Mouse (Mus musculus) erythroblast, embryonic 14.5 days (primary cell): ENCODE results near the gene Baz2b. TPM values are rescaled to one million over a fixed set of nuclear protein-coding genes. Genes with fewer than 3 reads are reported as not detected.

Experiments
- H3K27me3 ChIP-seq: 2 replicates; pipeline ENCODE4 v1.6.1; 2012; ENCODE audit warnings: inconsistent platforms; ENCODE audit not compliant: control insufficient read depth
- H3K36me3 ChIP-seq: 2 replicates; pipeline ENCODE4 v1.6.1; 2012; ENCODE audit warnings: mild to moderate bottlenecking, inconsistent platforms; ENCODE audit not compliant: control insufficient read depth
- H3K4me1 ChIP-seq: 2 replicates; pipeline ENCODE4 v1.6.1; 2012; ENCODE audit warnings: inconsistent platforms; ENCODE audit not compliant: control insufficient read depth
- H3K4me3 ChIP-seq: replicated peaks from 2 replicates; pipeline ENCODE3; 2012; ENCODE audit warnings: moderate library complexity, mild to moderate bottlenecking, inconsistent platforms
- H3K9me3 ChIP-seq: 2 replicates; pipeline ENCODE4 v1.6.1; 2012; ENCODE audit warnings: low read length, inconsistent platforms, mixed read lengths; ENCODE audit not compliant: control insufficient read depth
- GATA1 ChIP-seq: IDR thresholded peaks from 2 replicates; pipeline ENCODE4 v1.6.1; 2012; ENCODE audit warnings: low read length, inconsistent platforms, mixed read lengths
- TAL1 ChIP-seq: IDR thresholded peaks from 3 replicates; pipeline ENCODE4 v1.6.1; 2012; ENCODE audit warnings: low read length, inconsistent platforms, mixed read lengths
- polyA plus RNA-seq: library from polyadenylated mRNA; stranded (reverse); fragments of >175 nt; gene quantifications from 2 replicates; pipeline ENCODE4 v1.2.3, GENCODE M21; 2012

Gene Baz2b
- polyA plus RNA-seq, 1 experiment = 1.8 TPM

DNA sequence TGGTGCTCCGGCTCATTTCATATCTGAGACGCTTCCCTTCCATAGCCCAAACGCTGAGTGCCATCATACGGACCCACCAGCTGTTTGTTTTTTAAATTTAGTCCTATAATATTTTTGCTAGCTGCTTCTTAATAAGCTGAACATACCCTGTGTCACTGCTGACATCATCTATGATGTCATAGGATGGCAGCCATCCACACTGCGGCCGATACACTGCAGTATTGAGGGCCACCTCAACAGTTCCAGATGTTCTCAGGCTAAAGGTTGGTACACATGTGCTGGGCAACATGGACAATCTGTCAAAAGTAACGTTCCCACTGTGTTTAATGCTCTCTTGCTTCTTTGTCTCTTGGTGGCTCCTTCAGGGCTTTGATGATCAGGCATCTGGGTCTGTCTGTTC, 185.9 kb downstream of the Baz2b start:
- Histone ChIP-seq H3K9me3 (no peaks in the 10 kb centered on the region), H3K4me3 (no peak overlapping the region), H3K36me3 (no peaks in the 10 kb centered on the region; the same call in 1 of the 2 replicates), H3K4me1 (no peaks in the 10 kb centered on the region; the same call in none of the 2 replicates), H3K27me3 (no peaks in the 10 kb centered on the region)
- TF ChIP-seq TAL1 (no peak), GATA1 (no peak)

GRCm38 (mm10) chr2:60021556-60021955, 188.1 kb downstream of the Baz2b start:
- Histone ChIP-seq H3K27me3 (no peaks in the 10 kb centered on the region), H3K4me1 (no peaks in the 10 kb centered on the region; the same call in none of the 2 replicates), H3K4me3 (no peak overlapping the region), H3K9me3 (no peaks in the 10 kb centered on the region), H3K36me3 (no peaks in the 10 kb centered on the region; the same call in 1 of the 2 replicates)
- TF ChIP-seq TAL1 (no peak), GATA1 (no peak)

DNA sequence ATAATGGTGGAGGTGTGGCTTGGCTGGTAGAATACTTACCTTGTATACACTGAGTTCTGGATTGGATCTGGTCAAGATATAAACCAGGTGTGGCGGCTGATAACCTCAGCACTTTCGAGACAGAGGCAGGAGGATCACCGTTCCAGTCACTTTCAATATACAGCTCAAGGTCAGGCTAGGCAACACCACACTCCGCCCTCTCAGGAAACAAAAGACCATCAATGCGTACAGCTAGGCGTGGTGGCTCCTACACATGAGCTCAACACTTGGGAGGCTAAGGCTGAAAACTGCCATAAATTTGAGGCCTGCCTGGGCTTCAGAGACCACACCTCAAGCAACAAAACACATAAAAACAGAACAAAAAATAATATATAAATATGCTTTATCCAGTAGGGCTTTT, 188.5 kb downstream of the Baz2b start:
- no peak for TF ChIP-seq GATA1
- TF ChIP-seq TAL1 = no peak
- no peaks in the 10 kb centered on the region for H3K9me3 ChIP-seq
- H3K27me3 ChIP-seq = no peaks in the 10 kb centered on the region

GRCm38 (mm10) chr2:60019546-60020250, 189.9 kb downstream of the Baz2b start:
- H3K9me3 ChIP-seq = no peaks in the 10 kb centered on the region
- H3K4me3 ChIP-seq = no peak overlapping the region
- no peaks in the 10 kb centered on the region for H3K27me3 ChIP-seq
- TF ChIP-seq GATA1 (no peak), TAL1 (no peak)
- no peaks in the 10 kb centered on the region; the same call in none of the 2 replicates for H3K4me1 ChIP-seq
- no peaks in the 10 kb centered on the region; the same call in 1 of the 2 replicates for H3K36me3 ChIP-seq

More for the DNA sequence above, 188.5 kb downstream of the Baz2b start:
- Histone ChIP-seq H3K36me3 (no peaks in the 10 kb centered on the region; the same call in 1 of the 2 replicates), H3K4me3 (no peak overlapping the region), H3K4me1 (no peaks in the 10 kb centered on the region; the same call in none of the 2 replicates)

- H3K36me3 ChIP-seq = no peaks in the 10 kb centered on the region; the same call in 1 of the 2 replicates
- H3K9me3 ChIP-seq = no peaks in the 10 kb centered on the region
- no peak overlapping the region for H3K4me3 ChIP-seq
- H3K27me3 ChIP-seq = no peaks in the 10 kb centered on the region
- H3K4me1 ChIP-seq = no peaks in the 10 kb centered on the region; the same call in none of the 2 replicates
- TF ChIP-seq GATA1 (no peak), TAL1 (no peak)
Measured at GRCm38 (mm10) chr2:60018875-60019501, 190.7 kb downstream of the Baz2b start.

DNA sequence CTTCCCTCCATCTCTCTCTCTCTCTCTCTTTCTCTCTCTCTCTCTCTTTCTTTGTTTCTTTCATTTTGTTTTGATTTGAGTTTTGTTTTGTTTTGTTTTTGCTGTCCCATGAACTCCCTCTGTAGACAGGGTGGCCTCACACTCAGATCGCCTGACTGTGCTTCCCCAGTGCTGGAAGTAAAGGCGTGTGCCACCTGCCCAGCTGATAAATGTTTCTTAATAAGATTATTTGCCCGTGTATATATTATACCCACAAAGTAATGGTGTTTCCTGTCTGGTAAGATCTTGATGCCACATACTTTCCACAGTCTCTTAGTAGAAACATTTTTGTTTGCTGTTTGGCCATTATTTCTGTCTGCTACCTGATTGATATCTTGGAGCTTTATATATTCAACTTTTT, 198.1 kb downstream of the Baz2b start:
- no peaks in the 10 kb centered on the region for H3K36me3 ChIP-seq
- TF ChIP-seq TAL1 (no peak), GATA1 (no peak)
- no peaks in the 10 kb centered on the region for H3K4me1 ChIP-seq

GRCm38 (mm10) chr2:60003665-60004045, 206.0 kb downstream of the Baz2b start:
- Histone ChIP-seq H3K4me1 (peaks cover 7% of the 10 kb centered on the region), H3K27me3 (no peaks in the 10 kb centered on the region), H3K4me3 (no peak overlapping the region), H3K36me3 (peaks cover 27% of the 10 kb centered on the region), H3K9me3 (no peaks in the 10 kb centered on the region)
- TF ChIP-seq GATA1 (no peak), TAL1 (no peak)

More for the DNA sequence above, 198.1 kb downstream of the Baz2b start:
- no peaks in the 10 kb centered on the region for H3K27me3 ChIP-seq
- no peaks in the 10 kb centered on the region for H3K9me3 ChIP-seq
- H3K4me3 ChIP-seq = no peak overlapping the region

DNA sequence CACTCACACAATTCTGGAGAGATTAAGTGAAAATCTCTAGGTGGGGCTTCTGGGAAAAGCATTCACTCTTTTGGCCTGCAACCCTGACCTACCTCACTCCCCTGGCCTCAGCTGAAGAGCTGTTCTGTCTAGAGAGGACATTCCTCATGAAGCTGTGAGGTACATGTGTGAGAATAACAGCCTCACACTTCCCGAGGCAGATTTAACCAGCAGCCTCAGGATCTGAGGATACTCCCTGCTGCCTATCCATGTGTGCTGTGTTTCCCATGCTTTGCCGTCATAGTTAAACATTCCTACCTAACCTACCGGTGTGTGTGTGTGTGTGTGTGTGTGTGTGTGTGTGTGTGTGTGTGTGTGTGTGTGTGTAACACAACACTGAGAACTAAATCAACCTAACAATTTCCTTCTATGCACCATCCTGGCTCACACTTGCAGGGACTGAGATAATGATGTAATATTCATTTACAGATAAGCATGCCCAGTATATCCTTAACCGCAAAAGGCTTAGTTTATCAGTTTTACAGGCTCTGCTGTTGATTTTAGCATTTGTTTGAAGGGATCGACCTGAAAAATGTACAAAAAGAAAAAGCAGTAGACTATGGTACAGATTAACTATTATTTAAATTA, 206.5 kb downstream of the Baz2b start:
- no peak for TF ChIP-seq GATA1
- TF ChIP-seq TAL1 = no peak
- H3K4me1 ChIP-seq = peaks cover 7% of the 10 kb centered on the region

GRCm38 (mm10) chr2:60000268-60000667, 209.4 kb downstream of the Baz2b start:
- H3K4me3 ChIP-seq = no peak overlapping the region
- H3K27me3 ChIP-seq = no peaks in the 10 kb centered on the region
- TF ChIP-seq GATA1 = no peak
- no peak for TF ChIP-seq TAL1
- H3K4me1 ChIP-seq = peaks cover 12% of the 10 kb centered on the region
- H3K36me3 ChIP-seq = peaks cover 21% of the 10 kb centered on the region
- no peaks in the 10 kb centered on the region for H3K9me3 ChIP-seq

More for the DNA sequence above, 206.5 kb downstream of the Baz2b start:
- H3K27me3 ChIP-seq = no peaks in the 10 kb centered on the region
- no peaks in the 10 kb centered on the region for H3K9me3 ChIP-seq
- H3K4me3 ChIP-seq = no peak overlapping the region
- peaks cover 27% of the 10 kb centered on the region for H3K36me3 ChIP-seq
